Mouse (Mus musculus): Measurements from ENCODE around the gene Unk.

The Unk gene

GRCm38 (mm10) chr11:116108464-116109137 is 78.5 kb downstream of the Unk start:
- no peak for DNase-seq (ENCODE audit: low spot score)

- DNase-seq (ENCODE audit: low spot score): no peak
Measured at GRCm38 (mm10) chr11:116109441-116110081, 79.4 kb downstream of the Unk start.

GRCm38 (mm10) chr11:116110131-116110530 is 80.0 kb downstream of the Unk start:
- DNase-seq (ENCODE audit: low spot score): no peak

- no peak for DNase-seq (ENCODE audit: low spot score)
Measured at GRCm38 (mm10) chr11:116110540-116110939, 80.4 kb downstream of the Unk start.

All from ovary, postnatal 10 days (tissue).